Mouse (Mus musculus): Measurements from ENCODE around the gene Adam22. TPM values are rescaled to one million over a fixed set of nuclear protein-coding genes. Genes with fewer than 3 reads are reported as not detected.

Gene Adam22
- polyA plus RNA-seq, 1 experiment from 2014 or later = 7.1 TPM

Small RNA genes within 50 kb of the gene (microRNA-seq; reads per million reads assigned to microRNA genes)
- not detected for gene Gm24196

Other genes starting within 250 kb of the Adam22 start
- gene Dbf4, start 54.6 kb upstream of the Adam22 start, polyA plus RNA-seq (2015; fragmentation: Nextera tagmentation; extraction: Ambion mirVana) = 32.0 and 35.2 TPM in 2 replicates
- gene Slc25a40, start 54.7 kb upstream of the Adam22 start, polyA plus RNA-seq (2015; fragmentation: Nextera tagmentation; extraction: Ambion mirVana) = 9.4 and 10.6 TPM in 2 replicates